Mouse (Mus musculus) mature B cell (primary cell): ENCODE data around the gene Irak4.

ENCODE experiments used
- in situ Hi-C: fragments of 300-500 bp; cut with MboI; formaldehyde crosslinking; loops from 2 replicates; pipeline ENCODE4 v1.14.3; 2019

Gene Irak4

GRCm38 (mm10) chr15:94620909-94621308 lies 77.5 kb downstream of the Irak4 start:
- in situ Hi-C loops = no loop called here

DNA sequence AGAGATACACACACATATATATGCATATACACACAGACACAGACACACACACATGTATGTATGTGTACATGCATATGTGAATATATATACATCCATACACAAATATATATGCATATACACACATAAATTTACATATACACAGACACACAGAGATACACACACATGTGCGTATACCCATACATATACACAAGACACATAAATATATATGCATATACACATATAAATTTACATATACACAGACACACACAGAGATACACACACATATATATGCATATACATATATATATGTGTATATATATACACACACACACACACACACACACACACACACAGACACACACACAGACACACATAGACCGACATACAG lies 85.0 kb downstream of the Irak4 start:
- in situ Hi-C loops = no loop called here

GRCm38 (mm10) chr15:94628830-94629601 lies 85.6 kb downstream of the Irak4 start, which contains the start of gene Tmem117:
Gene Tmem117 (plus strand): TSS chr15:94629232.
- in situ Hi-C loops = no loop called here

DNA sequence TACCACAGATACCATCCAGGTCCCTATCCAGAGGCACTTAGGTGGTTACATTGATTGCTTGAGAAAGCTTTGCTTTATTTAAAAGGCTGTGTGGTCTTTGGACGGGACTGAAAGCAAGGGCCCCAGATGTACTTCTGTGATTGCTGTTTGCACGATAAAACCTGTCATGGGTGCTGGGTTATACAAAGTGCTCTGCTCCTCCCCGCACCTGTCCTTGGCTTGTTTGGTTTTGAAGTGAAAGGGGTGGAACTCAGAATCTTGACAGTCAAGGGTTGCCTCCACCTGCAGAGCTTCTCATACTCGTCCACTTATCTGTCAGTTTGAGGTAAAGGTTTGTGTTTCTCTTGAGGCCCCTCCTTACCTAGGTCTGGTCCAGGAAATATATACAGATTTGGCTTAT lies 87.1 kb downstream of the Irak4 start:
- in situ Hi-C loops = no loop called here
